Mouse (Mus musculus) CH12.LX (cell line): Measurements from ENCODE around the gene Txndc2.

ENCODE experiments used
- CHD2 ChIP-seq: IDR thresholded peaks from 2 replicates; pipeline ENCODE4 v1.6.1; 2011; ENCODE audit warnings: low read length, improper control_type of control experiment
- CTCF ChIP-seq, 2 experiments: IDR thresholded peaks in 1 of 2; conservative IDR thresholded peaks in 1 of 2; 2 replicates each; pipeline ENCODE4 v1.5.1; 2011 to 2012; ENCODE audit warnings: low read depth in 2 of 2, low read length in 2 of 2, improper control_type of control experiment in 1 of 2, inconsistent platforms in 1 of 2, mild to moderate bottlenecking in 1 of 2, moderate library complexity in 1 of 2
- E2F4 ChIP-seq: IDR thresholded peaks from 2 replicates; pipeline ENCODE4 v1.6.1; 2011; ENCODE audit warnings: low read depth, low read length, improper control_type of control experiment; ENCODE audit not compliant: insufficient replicate concordance
- EP300 ChIP-seq: IDR thresholded peaks from 2 replicates; pipeline ENCODE4 v1.6.1; 2011; ENCODE audit warnings: low read length, improper control_type of control experiment
- MAZ ChIP-seq: IDR thresholded peaks from 2 replicates; pipeline ENCODE4 v1.6.1; 2012; ENCODE audit warnings: low read depth, mild to moderate bottlenecking, inconsistent platforms, low read length, improper control_type of control experiment, moderate library complexity
- POLR2A ChIP-seq: IDR thresholded peaks from 2 replicates; pipeline ENCODE4 v1.6.1; 2011; ENCODE audit warnings: low read depth, mild to moderate bottlenecking, improper control_type of control experiment, low read length
- SIN3A ChIP-seq: IDR thresholded peaks from 2 replicates; pipeline ENCODE4 v1.6.1; 2012; ENCODE audit warnings: low read length, improper control_type of control experiment, inconsistent platforms
- UBTF ChIP-seq: IDR thresholded peaks from 2 replicates; pipeline ENCODE4 v1.6.1; 2012; ENCODE audit warnings: low read depth, mild to moderate bottlenecking, inconsistent platforms, low read length, improper control_type of control experiment, moderate library complexity
- ZMIZ1 ChIP-seq: IDR thresholded peaks from 2 replicates; pipeline ENCODE4 v1.6.1; 2012; ENCODE audit warnings: low read depth, mild to moderate bottlenecking, inconsistent platforms, low read length, improper control_type of control experiment

GRCm38 (mm10) chr17:65674710-65675171, 32.8 kb upstream of the Txndc2 start:
- TF ChIP-seq SIN3A (no peak), MAZ (no peak), UBTF (no peak), ZMIZ1 (no peak), CTCF (conservative IDR thresholded peaks at IDR 0.05 in 1 of 2, IDR thresholded peaks at IDR 0.05 in 1 of 2; ENCODE audit: low read depth in 2 of 2, low read length in 2 of 2) (no peak), EP300 (peak; percentile 27; the same call in 1 of the 2 replicates), POLR2A (no peak), E2F4 (no peak), CHD2 (no peak)
